Mouse (Mus musculus) ES-E14 (cell line): ENCODE results near the gene Rasa3. TPM values are rescaled to one million over a fixed set of nuclear protein-coding genes. Genes with fewer than 3 reads are reported as not detected.

Experiments
- DNase-seq: peaks from one replicate; pipeline ENCODE4 v3.0.0-alpha.2; 2013; ENCODE audit warnings: low read depth, low spot score
- H3K27ac ChIP-seq: 2 replicates; pipeline ENCODE4 v1.5.1; 2012; ENCODE audit warnings: low read depth, mild to moderate bottlenecking, low read length, moderate library complexity, mixed read lengths; ENCODE audit not compliant: poor library complexity, insufficient read depth, severe bottlenecking
- H3K36me3 ChIP-seq: 2 replicates; pipeline ENCODE4 v1.6.1; 2012; ENCODE audit warnings: mild to moderate bottlenecking, low read length, moderate library complexity, mixed read lengths; ENCODE audit not compliant: control insufficient read depth, poor library complexity, insufficient read depth, severe bottlenecking
- H3K4me1 ChIP-seq, 2 experiments: fragments of 150-350 bp in 1 of 2; sonication (generic) in 1 of 2; 2 replicates each; pipeline ENCODE4 v1.6.1; 2012; ENCODE audit warnings: low read length in 2 of 2, mild to moderate bottlenecking in 1 of 2, mixed read lengths in 1 of 2; ENCODE audit not compliant: control insufficient read depth in 2 of 2, insufficient read depth in 2 of 2, poor library complexity in 1 of 2
- H3K4me3 ChIP-seq, 2 experiments: fragments of 150-350 bp in 1 of 2; sonication (generic) in 1 of 2; 2 replicates each; pipeline ENCODE4 v1.5.1; 2012; ENCODE audit warnings: low read length in 2 of 2, low read depth in 1 of 2, mild to moderate bottlenecking in 1 of 2, mixed read lengths in 1 of 2; ENCODE audit not compliant: insufficient read depth in 1 of 2, poor library complexity in 1 of 2, severe bottlenecking in 1 of 2
- H3K9ac ChIP-seq: 2 replicates; pipeline ENCODE4 v1.6.1; 2012; ENCODE audit warnings: low read depth, mild to moderate bottlenecking, low read length, mixed read lengths; ENCODE audit not compliant: poor library complexity, insufficient read depth, severe bottlenecking
- H3K9me3 ChIP-seq: fragments of 150-350 bp; sonication (generic); 2 replicates; pipeline ENCODE4 v1.6.1; 2012; ENCODE audit warnings: low read depth, mild to moderate bottlenecking, low read length; ENCODE audit not compliant: control insufficient read depth, insufficient read depth
- CHD2 ChIP-seq: IDR thresholded peaks from 2 replicates; pipeline ENCODE4 v1.6.1; 2014; ENCODE audit warnings: mild to moderate bottlenecking, low read depth, low read length, inconsistent platforms
- HCFC1 ChIP-seq: IDR thresholded peaks from 2 replicates; pipeline ENCODE4 v1.6.1; 2012; ENCODE audit warnings: low read length, inconsistent platforms, borderline replicate concordance; ENCODE audit not compliant: insufficient read depth
- MAFK ChIP-seq: IDR thresholded peaks from 2 replicates; pipeline ENCODE4 v1.6.1; 2014; ENCODE audit warnings: mild to moderate bottlenecking, low read depth, low read length, inconsistent platforms; ENCODE audit not compliant: insufficient read depth
- ZC3H11A ChIP-seq: IDR thresholded peaks from 2 replicates; pipeline ENCODE4 v1.6.1; 2012; ENCODE audit warnings: low read depth, mild to moderate bottlenecking, inconsistent platforms, low read length, borderline replicate concordance
- ZNF384 ChIP-seq: IDR thresholded peaks from 2 replicates; pipeline ENCODE4 v1.6.1; 2012; ENCODE audit warnings: low read depth, low read length, inconsistent platforms
- in situ Hi-C, 2 experiments: fragments of 600-800 bp; cut with MboI; formaldehyde crosslinking; loops; one replicate each; pipeline ENCODE4 v1.15.1; 2025; ENCODE audit warnings: low sequenced_read_pairs in 2 of 2, inconsistent platforms in 1 of 2; ENCODE audit not compliant: unreplicated experiment in 2 of 2
- total RNA-seq: library from RNA; depleted of rRNA; stranded (reverse); fragments of 300-350 nt; gene quantifications from 2 replicates; pipeline ENCODE4 v1.2.3, GENCODE M21; 2012

The Rasa3 gene
- total RNA-seq, 1 experiment: 14.4 TPM

- Histone ChIP-seq H3K4me3 (no peak overlapping the region), H3K4me1 (no peaks in the 10 kb centered on the region), H3K27ac (no peak overlapping the region), H3K9me3 (no peaks in the 10 kb centered on the region), H3K36me3 (no peaks in the 10 kb centered on the region), H3K9ac (no peak overlapping the region)
- TF ChIP-seq ZNF384: no peak
- no peak for TF ChIP-seq MAFK
- TF ChIP-seq HCFC1: no peak
- no peak for TF ChIP-seq CHD2
- TF ChIP-seq ZC3H11A: no peak
- no peak for DNase-seq
- in situ Hi-C loops: no loop called here
Observed at GRCm38 (mm10) chr8:13670011-13670471, 7.4 kb downstream of the Rasa3 start.

- Histone ChIP-seq H3K9me3 (no peaks in the 10 kb centered on the region), H3K36me3 (no peaks in the 10 kb centered on the region), H3K4me3 (no peak overlapping the region), H3K4me1 (no peaks in the 10 kb centered on the region), H3K9ac (no peak overlapping the region), H3K27ac (no peak overlapping the region)
- no peak for DNase-seq
- TF ChIP-seq CHD2: no peak
- no peak for TF ChIP-seq ZC3H11A
- no peak for TF ChIP-seq MAFK
- in situ Hi-C loops: no loop called here
Observed at GRCm38 (mm10) chr8:13668367-13668766, 9.0 kb downstream of the Rasa3 start.

- no peaks in the 10 kb centered on the region for H3K36me3 ChIP-seq
- DNase-seq: peak; percentile 34
- in situ Hi-C loops: no loop called here
Observed at GRCm38 (mm10) chr8:13667917-13668316, 9.5 kb downstream of the Rasa3 start.

GRCm38 (mm10) chr8:13665944-13666343 is 11.5 kb downstream of the Rasa3 start:
- Histone ChIP-seq H3K4me1 (no peaks in the 10 kb centered on the region), H3K27ac (no peak overlapping the region), H3K9ac (no peak overlapping the region), H3K4me3 (no peak overlapping the region), H3K36me3 (no peaks in the 10 kb centered on the region), H3K9me3 (no peaks in the 10 kb centered on the region)
- TF ChIP-seq HCFC1: no peak
- TF ChIP-seq ZNF384: no peak
- no peak for TF ChIP-seq ZC3H11A
- TF ChIP-seq CHD2: no peak
- no peak for TF ChIP-seq MAFK
- in situ Hi-C loops: no loop called here
- no peak for DNase-seq

More at GRCm38 (mm10) chr8:13667917-13668316, 9.5 kb downstream of the Rasa3 start:
- Histone ChIP-seq H3K9ac (no peak overlapping the region), H3K27ac (no peak overlapping the region), H3K4me3 (no peak overlapping the region), H3K9me3 (no peaks in the 10 kb centered on the region), H3K4me1 (no peaks in the 10 kb centered on the region)
- TF ChIP-seq MAFK: no peak
- no peak for TF ChIP-seq CHD2

- no peaks in the 10 kb centered on the region for H3K9me3 ChIP-seq
- H3K9ac ChIP-seq: no peak overlapping the region
- in situ Hi-C loops: no loop called here
- no peak for DNase-seq
- no peaks in the 10 kb centered on the region for H3K36me3 ChIP-seq
- H3K4me1 ChIP-seq: no peaks in the 10 kb centered on the region
- H3K27ac ChIP-seq: no peak overlapping the region
- no peak overlapping the region for H3K4me3 ChIP-seq
- TF ChIP-seq HCFC1 (no peak), ZC3H11A (no peak)
Observed at GRCm38 (mm10) chr8:13665538-13665937, 11.9 kb downstream of the Rasa3 start.
